In the genomic region with DNA sequence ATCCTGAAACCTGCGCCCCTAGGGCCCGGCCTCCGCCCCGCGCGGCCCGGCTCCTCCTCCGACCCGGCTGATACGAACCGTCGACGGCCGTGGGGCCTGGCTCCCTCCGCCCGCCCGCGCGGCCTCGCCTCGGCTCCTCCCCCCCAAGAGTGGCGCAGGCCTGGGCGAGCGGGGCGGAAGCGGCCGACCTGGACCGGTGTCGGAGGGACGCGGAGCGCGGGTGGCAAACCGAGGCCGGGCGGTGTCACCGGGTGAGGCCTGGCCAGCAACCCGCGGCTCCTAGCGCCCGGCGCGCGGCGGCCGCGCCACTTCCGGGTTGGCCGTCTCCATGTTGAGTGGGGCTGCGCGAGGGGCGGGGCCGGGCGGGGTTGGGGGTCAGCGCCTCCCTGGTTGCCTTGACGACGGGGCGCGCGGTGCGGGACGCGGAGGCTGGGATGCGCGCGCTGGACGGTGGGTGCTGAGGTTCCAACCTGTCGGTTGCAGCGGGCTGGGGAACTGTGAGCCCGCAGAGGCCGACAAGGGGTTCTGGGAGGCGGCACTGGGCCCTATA, we compare ENCODE assay signal across 8 mouse cellular contexts. TPM values are rescaled to one million over a fixed set of nuclear protein-coding genes. Genes with fewer than 3 reads are reported as not detected.
DNase-seq lines count a peak whose midpoint lies in the region; ATAC-seq lines count a peak whose summit lies in the region.

Gene Rab11fip2 (minus strand): TSS at position 333 of the 550 bp plus-strand sequence.

- peak; percentile 94 for DNase-seq in adrenal gland, adult 2 months
- DNase-seq in embryo, embryonic 11 days: peak; percentile 93
- peak; percentile 82 to 87 for DNase-seq in gastrocnemius, postnatal 36 days
- peak; percentile 84 to 88 for DNase-seq in left cerebral cortex, postnatal 25 days (ENCODE audit: low spot score in 2 of 2)
- DNase-seq in mesoderm, embryonic 11.5 days (ENCODE audit: low read depth, low spot score): peak; percentile 91
- peak; percentile 90 for DNase-seq in right cerebral cortex, postnatal 25 days
- DNase-seq in urinary bladder, postnatal 36 days (ENCODE audit: low spot score in 2 of 2): peak; percentile 82 to 83

- H3K9me3 ChIP-seq in intestine, embryonic 16.5 days (ENCODE audit: control insufficient read depth, low read length): no peaks in the 10 kb centered on the region

- peak; percentile 99 for ATAC-seq in intestine, embryonic 16.5 days

- H3K36me3 ChIP-seq in intestine, embryonic 16.5 days (ENCODE audit: control insufficient read depth, insufficient read depth, low read length): no peaks in the 10 kb centered on the region

- intact Hi-C loops in gastrocnemius, postnatal 36 days (cut with DNase I): no loop called here
- intact Hi-C loops in left cerebral cortex, postnatal 25 days (cut with DNase I): loop anchor here (2.0 to 5.0 kb wide), 3 partner anchors 199 to 487 kb away; partner anchors contain the start of gene Fam204a

- peak within 1 kb of the TSS; percentile 89 for H3K27ac ChIP-seq in intestine, embryonic 16.5 days (ENCODE audit: low read length)

- H3K4me1 ChIP-seq in intestine, embryonic 16.5 days (ENCODE audit: control insufficient read depth, insufficient read depth, low read length): peaks cover 3% of the 10 kb centered on the region

- H3K4me2 ChIP-seq in intestine, embryonic 16.5 days (ENCODE audit: low read depth, low read length): peak within 1 kb of the TSS; percentile 46

- peak within 1 kb of the TSS; percentile 79 for H3K4me3 ChIP-seq in intestine, embryonic 16.5 days (ENCODE audit: low read length)

- H3K27me3 ChIP-seq in intestine, embryonic 16.5 days (replicated peaks; ENCODE audit: control insufficient read depth, insufficient read depth, low read length): no peaks in the 10 kb centered on the region

- under 1% methylated on average over 64 of the region's 72 CpGs for WGBS in intestine, embryonic 16.5 days

- H3K9ac ChIP-seq in intestine, embryonic 16.5 days (ENCODE audit: low read depth, low read length): peak within 1 kb of the TSS; percentile 94

RNA-seq across cellular contexts. Expression of gene Rab11fip2, which starts in this region (rescaled TPM):
- total RNA-seq in adrenal gland, adult 2 months (2021): 10 to 100 TPM; 16.1 to 20.2 TPM
- polyA plus RNA-seq in adrenal gland, adult 2 months (2012; rRNA removed): 0.65 and 1.00 TPM in 2 replicates
- 10 to 100 TPM; 11.0 to 11.8 TPM for total RNA-seq in gastrocnemius, postnatal 36 days (2021)
- polyA plus RNA-seq in intestine, embryonic 16.5 days (2015; fragmentation: Nextera tagmentation; extraction: Ambion mirVana): 1.8 and 2.1 TPM in 2 replicates
- 10 to 100 TPM; 72.3 to 75.3 TPM for total RNA-seq in left cerebral cortex, postnatal 25 days (2021)

Comparison
In these comparisons a context has a peak if more than half of its experiments do, and no peak if none do; other contexts are left out.
1. Peak in every context shown above with its lines: DNase-seq, ATAC-seq, H3K4me3 ChIP-seq and H3K27ac ChIP-seq.